Mouse (Mus musculus): Measurements from ENCODE around the gene Ldlrad2.

The Ldlrad2 gene

GRCm38 (mm10) chr4:137546003-137546525, 28.3 kb downstream of the Ldlrad2 start:
- peak; percentile 46 to 51 for DNase-seq

GRCm38 (mm10) chr4:137545568-137545967, 28.8 kb downstream of the Ldlrad2 start:
- DNase-seq, result no peak

- no peak for DNase-seq
Observed at GRCm38 (mm10) chr4:137542968-137543367, 31.4 kb downstream of the Ldlrad2 start.

- no peak for DNase-seq
Observed at GRCm38 (mm10) chr4:137540356-137540755, 34.0 kb downstream of the Ldlrad2 start.

- DNase-seq, result no peak
Observed at GRCm38 (mm10) chr4:137527872-137528271, 46.5 kb downstream of the Ldlrad2 start.

- DNase-seq, result no peak
Observed at GRCm38 (mm10) chr4:137527368-137527767, 47.0 kb downstream of the Ldlrad2 start.

- DNase-seq, result no peak
Observed at GRCm38 (mm10) chr4:137525426-137525825, 48.9 kb downstream of the Ldlrad2 start.

All from cerebellum, adult 18-20 months (tissue).